Mouse (Mus musculus) liver (tissue): ENCODE data around the gene Aprt.
A peak's percentile ranks its signal among the peaks of the same experiment; 100 is the strongest.

ENCODE experiments used
- DNase-seq: peaks from one replicate; pipeline ENCODE4 v3.0.0-alpha.2; 2020; ENCODE audit warnings: mixed read lengths

Gene Aprt

DNA sequence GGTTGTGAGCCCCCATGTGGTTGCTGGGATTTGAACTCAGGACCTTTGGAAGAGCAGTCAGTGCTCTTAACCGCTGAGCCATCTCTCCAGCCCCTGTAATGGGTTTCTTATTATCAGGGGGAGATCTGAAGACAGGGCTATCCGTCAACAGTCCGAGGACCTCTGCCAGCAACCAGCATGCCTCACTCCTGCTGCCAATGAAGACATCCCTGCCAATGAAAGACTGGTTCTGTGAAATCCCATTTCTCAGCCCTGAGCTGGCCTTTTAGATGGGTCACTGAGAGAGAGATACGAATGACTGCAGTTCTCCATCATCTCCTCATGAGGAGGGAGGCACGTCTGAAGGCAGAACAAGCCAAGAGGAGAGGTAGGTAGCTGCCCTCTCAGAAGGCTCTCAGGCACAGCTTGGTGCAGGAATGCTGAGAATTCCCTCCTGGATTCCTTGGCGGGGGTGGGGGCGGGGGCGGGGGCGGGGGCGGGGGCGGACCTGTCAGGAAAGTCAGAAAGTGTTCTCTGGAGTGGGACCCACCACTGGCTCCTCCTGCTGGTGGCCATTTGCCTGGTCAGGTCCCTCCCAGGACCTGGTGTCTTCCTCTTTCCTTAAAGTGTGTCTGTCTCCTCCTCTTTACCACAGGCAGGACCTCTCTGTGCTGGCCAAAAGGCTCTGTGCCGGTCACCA lies 17.9 kb downstream of the Aprt start:
- DNase-seq: peak; percentile 53

DNA sequence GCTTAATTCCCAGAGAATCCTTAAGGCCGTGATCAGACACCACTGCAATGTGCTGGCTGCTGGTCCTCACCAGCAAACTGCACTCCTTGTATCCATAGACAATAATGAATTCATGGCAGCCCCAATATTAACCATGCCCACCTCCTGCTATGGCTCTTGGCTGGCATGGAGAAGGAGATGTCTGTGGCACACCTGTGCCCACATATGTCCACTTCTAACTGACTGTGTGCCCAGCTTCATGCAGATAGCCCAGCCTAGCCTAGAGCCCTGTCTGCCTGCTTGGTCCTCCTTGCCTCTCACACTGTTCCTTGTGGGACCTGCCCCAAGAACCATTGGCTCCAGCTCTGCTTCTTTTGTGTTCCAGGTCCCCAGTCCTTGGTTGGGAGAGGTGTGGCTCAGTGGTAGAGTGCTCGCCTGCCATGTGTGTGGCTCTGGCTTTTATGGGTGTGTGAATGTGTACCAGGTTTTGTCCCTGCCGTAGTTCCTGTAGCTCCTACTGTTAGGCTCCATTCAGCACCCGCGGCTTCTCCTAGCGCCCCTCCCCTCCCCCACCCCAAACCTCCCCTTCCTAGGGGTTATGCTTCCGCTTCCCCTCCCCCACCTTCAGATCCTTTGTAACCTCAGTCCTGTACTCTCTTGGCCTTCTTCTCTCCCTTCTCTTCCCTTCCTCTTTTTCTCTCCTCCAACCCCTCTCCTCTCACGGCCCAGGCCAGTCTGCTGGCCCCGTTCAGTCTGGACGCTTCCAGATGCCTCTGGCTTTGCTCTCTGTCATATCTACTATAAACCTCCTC lies 19.3 kb downstream of the Aprt start:
- peak; percentile 53 for DNase-seq

DNA sequence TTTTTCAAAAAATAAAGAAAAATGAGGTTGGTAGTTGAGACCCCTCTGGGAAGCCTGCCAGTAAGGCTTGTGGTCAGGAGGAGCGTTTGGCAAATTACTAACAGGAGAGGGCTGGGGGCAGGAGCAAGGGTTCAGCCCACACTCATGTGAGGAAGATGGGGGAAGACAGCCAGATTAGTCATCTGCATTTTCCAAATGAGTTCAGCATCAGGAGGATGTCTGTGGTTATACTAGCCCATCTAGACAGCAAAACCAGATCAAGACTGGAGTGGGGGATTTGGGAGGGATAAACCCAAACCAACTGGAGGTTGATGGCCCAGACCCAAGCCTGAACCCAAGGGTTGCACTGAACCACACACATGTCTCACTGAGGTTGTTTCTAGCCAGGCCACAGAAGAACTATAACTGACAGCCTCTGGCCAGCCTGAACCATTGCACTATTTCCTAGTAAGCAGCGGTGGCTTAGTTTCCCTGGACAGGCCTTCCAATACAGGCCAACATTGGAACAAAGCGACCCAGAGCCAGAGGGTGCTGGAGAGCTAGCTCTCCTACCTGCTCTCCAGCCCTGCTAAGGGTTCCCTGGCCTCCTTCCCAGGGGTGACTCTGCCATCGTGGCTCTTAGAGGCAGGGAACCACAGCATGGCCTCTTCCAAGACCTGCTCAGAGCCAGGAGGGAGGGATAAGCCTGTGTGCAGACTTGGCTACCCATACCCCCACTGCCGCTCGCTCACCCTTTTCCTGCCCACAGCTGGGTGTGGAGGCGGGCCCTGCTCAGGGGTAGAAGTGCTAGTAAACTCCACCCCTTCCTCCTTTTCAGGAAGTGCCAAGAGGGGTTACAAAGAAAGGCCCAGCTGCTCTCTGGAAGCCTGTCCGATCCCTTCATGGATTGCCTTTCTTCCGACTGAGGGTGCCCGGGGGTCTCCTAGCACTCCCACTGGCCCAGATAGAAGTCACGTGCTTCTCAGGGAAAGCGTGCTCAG lies 20.4 kb downstream of the Aprt start:
- peak; percentile 78 for DNase-seq

DNA sequence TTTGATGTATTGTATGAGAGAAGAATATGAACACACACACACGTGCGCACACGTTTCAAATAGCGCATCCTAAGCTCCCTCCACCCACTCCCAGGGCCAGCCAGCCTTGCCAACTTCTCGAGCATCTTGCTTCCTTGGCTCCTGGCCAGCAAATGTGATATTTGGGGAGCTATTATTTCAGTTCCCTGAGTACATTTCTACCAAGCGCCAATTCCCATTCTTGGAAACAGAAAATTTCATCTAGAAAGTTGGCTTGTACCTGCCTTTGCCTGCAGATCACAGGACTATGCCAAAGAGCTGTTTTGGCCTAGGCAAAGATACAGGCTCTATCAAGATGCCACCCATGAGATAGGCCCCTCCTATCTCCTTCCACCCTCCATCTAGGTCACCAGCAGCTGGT lies 21.9 kb downstream of the Aprt start:
- DNase-seq: no peak

DNA sequence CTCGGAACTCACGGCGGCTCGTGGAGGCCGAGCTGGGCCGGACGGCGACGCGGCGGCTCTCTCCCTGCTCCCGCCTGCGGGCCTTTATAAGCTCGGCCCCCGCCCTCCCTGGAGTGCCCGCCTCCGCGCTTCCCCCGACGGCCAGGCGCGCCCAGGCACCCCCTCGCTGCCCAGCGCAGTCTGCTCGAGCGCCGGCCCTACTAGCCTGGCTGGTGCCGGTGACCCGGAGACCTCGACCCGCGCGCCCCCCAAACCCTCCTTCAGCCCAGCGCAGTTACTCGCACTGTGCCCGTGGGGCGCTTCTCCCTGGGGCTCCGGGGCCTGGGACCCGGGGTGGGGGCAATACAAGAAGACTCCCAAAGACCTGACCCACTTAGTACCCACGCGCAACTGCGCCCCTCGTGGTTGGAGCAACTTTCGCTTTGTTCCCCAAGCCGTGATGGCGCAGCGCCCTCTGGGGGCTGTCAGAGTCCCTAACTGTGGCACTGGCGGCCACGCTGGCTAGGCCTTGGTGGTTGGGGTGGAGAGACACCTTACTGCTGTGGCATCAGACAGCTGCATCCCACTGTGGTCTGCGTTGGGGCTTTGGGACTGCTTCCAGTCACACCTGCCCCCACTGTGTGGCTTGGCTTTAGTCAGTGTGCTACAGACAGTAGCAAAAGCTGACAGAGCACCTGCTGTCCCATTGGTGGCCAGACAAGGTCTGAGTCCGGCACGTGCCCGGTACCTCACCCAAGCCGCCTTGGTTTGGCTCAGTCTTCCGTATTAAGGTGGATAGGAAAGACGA lies 25.3 kb downstream of the Aprt start, which contains the start of gene Piezo1:
Gene Piezo1 (minus strand): TSS at position 65 of the 787 bp plus-strand sequence.
- peak; percentile 93 for DNase-seq

DNA sequence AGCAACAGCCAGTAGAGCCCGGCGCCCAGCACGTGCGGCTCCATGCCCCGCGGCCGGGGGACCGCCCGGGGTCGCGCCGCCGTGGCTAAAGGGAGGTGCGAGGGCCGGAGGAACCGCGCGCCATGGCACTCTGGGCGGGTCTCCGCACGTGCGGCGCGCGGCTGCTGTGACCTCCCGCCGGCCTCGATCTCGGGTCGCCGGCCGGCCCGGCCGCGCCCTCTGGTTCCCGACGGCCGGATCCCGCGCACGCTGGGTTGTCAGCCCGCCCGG lies 25.8 kb downstream of the Aprt start:
- no peak for DNase-seq

DNA sequence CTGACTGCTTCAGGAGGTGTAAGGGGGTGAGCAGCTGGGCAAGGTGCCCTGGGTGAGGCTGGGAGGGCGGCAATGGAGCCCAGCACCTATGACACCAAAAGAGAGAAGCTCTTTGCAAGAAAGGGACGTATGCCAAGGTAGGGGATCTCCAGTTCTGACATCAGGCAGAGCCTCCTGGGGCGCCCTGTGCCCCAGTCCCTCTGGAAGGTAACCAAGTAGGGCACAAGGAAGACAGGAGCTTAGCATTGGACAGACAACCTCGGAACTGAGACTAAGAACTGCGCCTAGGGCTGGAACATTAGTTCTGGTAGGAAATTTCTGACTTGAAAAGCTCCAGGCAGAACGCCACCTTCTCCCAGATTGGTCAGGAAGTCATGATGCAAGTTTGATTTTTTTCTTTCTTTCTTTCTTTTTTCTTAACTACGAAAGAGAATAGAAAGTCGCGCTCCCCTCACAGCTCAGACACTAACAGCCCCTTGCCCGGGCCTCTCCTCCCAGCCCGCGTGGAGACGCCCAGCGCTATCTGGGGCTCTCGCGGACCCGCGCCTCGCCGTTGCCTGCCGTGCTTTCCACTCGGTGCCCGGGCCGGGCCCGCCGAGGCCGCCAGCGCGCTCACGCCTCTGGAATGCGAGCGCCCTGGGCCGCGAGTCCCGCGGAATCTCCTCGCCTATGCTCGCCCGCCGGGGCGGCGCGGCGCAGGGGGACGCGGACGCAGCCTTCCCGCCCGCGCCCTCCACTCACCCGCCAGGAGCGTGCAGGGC lies 26.3 kb downstream of the Aprt start:
- DNase-seq: peak; percentile 84

DNA sequence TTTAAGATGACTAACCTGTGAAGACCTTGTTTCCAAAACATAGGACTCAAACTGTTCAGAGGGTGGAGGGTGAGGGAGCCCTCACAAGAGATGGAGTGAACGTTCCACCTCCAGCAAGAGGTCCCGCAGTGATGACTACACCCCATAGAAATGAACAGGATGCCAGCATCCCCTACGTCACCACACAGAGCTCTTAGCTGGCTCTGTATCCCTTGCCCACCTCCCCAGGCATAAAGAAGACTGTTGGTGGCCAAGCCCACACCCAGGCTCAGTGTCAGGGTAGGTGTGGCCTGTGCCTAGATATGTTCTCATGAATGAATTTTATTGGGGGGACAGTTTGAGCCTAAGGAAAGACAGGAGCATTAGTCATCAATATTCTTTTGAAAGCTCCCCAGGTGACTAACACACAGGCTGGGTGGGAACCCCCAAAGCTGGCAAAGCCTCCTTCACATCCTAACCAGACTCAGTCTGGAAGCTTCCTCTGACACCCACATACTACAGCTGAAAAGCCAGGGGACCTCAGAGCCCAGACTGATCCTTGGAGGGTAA lies 27.7 kb downstream of the Aprt start:
- DNase-seq: peak; percentile 68

DNA sequence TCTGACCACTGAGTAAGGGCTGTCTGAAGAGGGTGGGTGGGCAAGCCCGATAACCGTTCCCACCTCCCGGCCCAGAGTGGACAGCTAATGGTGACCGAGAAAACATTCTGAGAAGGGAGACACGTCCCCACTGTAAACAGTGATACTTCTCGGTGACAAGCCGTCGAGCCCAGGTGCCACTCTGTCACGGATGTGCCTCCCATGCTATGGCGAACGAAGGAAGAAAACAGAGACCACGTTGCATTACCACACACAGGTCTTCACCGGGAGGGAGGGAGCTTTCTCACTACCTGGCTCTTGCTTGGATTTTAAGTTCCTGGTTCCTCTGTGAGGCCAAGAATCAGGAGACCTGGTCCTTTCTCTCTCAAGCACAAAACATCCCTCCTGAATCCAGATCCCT lies 28.4 kb downstream of the Aprt start:
- no peak for DNase-seq

DNA sequence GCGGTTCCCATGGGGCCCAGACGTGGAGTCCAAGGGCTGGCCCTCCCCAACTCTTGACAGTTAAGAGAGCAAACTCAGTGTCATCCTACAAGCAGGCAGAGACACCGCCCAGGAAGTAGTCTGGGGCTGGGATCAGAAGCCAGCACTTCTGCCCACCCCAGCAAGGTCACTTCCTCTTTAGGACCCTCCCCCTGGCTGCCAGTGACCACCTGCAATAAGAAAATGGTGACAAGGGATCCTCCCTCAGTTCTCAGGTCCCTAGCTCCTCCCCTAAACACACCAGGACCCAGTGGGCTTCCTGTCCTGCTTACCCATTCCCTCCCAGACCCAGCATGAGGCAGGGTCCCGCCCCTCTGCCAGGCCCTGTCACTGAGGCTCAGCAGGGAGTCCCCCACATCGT lies 28.9 kb downstream of the Aprt start:
- DNase-seq: peak; percentile 89

DNA sequence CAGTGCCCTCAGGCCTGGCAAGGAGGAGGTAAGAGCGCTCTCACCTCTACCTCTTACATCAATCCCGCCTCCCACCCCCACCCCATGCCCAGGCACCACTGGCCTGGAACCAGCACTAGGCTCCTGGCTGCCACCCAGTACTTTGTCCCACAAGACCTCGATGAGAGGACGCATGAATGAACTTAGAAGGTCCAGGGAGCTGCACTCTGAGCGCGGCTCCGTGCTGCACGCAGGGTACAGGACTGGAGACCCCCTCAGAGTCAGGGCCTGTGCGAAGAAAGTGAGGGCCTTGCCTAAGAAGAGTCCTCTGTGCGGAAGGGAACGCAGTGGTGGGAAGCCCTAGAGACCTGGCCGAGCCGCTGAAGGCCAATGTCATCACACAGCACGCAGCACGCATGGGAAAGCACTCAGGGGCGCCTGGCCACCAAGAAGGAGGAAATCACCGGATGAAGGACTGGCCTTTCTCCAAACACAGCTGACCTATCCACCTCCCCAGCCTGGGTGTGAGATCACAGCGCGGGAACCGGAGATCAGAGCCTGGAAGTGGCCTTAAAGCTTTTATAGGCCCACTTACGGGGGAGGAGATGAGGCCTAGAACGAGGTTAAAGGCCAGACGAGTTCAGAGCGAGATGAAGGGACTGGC lies 29.8 kb downstream of the Aprt start:
- DNase-seq: peak; percentile 45

DNA sequence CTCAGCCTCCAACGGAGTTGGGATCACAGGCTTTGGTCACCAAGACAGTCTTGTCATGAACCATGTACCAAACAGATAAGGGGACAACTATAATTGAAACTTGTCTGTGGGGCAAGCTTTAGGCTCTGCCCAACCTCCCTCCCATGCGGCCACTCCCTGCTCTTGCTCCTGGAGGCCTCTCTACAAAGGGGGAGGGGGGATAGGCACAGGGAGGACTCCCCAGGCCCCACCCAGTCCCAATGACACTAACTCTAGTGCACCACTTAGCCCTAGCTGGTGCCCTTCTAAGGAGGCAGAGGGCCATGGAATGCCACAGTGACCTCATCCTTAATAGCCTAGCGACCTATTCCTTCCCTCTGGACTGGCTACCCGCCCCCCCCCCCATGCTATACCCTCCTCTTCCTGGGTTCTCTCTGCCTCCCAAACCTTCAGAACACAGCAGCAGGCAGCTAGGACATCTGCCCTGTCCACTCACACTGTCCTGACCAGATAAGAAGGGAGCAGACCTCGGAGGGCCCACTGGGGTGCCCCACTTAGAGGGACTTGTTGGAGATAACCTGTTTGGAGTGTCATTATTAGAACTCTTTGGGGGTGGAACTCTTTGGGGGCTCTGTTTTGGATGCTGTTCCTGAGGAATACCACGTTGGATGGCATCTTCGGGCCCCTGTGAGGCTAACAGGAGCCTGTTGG lies 30.5 kb downstream of the Aprt start:
- DNase-seq: peak; percentile 91

DNA sequence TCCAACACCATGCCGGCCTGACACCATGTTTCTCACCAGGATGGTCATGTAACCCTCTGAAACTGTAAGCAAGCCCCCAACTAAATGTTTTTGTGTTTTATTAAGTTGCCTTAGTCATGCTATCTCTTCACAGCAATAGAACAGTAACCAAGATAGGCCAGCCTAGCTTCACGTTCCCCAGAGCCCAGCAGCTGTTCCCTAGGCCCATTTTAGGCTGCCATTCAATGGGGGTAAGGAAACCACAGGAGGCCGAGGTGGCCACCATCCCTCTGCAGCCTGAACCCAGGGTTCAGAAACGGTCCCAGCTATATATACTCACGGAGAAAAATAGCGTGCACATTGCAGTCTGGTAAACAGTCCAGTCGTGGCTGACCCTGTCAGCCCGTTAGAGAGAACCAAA lies 32.6 kb downstream of the Aprt start:
- no peak for DNase-seq

DNA sequence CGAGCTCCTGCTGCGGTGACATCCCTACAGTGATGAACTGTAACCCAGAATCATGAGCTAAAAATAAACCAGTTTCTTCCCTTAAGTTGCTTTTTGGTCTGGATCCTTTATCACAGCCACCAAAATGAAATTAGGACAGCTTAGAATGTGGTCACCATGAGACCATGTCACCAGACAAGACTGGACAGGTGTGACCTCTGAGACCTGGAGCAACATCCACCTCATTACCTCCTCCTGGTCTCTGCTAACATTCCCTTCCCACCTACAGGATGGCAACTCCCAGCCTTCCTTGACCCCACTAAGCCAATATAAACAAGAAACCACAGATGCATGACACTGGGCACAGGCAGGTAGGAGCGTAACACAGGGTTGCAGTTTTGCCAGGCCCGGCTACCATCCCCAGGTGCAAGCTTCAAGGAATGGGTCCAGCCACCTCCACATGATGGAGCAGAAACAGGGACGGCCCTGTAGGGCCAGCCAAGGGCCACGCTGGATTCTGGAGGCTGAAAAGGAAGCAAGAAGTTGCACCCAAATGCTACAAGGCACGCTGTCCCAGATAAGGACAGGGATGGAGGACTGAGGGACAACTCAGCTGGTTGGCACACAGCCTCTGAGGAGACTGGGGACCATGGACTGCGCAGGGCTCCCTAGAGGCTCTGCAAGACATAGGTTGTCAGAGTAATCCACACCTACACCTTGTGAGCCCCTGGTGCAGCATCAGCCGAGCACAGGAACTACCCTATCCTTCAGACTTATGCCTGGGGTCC lies 38.2 kb downstream of the Aprt start:
- DNase-seq: peak; percentile 58

DNA sequence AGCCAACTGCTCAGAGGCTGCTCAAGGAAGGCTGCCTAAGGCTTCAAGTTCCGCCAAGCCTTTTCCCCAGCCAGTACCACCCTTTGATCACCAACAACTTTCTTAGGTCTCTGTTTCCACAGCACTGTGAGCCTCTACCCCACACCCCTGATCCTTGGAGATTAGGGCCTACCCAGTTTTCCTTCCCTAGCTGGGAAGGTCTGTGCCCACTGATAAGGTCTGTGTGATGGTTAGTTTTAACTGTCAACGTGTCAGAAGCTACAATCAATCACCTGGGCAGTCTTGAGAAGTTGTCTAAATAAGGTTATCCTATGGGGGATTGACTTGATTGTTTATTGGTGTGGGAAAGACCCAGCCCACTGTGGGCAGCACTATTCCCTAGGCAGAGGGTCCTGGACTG lies 38.9 kb downstream of the Aprt start:
- peak; percentile 82 for DNase-seq

DNA sequence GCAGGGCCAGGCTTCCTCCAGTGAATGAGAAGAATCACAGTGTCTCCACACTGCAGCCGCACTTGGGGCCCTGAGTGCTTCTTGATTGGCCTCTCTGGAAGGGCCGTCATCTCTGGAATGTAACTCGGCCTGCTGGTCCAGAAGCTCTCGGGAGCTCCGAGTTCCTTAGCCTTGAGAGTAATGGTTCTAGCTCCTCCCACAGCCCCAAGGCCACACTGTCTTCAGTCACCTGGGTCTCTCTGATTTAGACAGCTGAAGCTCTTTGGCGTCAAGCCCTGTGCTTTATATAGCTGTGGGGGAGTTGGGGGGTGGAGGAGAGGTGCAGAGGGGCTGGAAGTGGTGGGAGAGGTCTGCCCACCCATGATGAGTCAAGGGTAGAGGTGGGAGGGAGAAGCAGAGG lies 39.7 kb downstream of the Aprt start:
- peak; percentile 58 for DNase-seq

DNA sequence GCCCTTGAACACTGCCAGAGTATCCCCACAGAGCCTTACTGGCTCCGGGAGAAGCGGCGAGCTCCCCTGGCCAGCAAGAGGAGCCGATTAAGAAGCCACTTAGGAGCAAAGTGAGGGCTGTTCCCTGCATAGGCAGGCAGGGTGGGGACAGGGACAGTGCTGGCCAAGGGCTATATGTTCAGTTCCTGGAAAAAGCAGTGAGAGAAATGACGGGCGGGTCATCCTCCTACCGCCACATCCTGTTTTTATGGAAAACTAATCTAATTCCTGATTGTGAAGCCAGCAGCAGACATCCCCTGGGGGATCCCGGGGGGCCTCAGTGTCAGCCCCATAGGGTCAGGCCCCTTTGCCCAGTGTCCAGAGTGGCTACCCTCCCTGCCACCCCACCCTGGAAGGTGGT lies 45.4 kb downstream of the Aprt start:
- no peak for DNase-seq

DNA sequence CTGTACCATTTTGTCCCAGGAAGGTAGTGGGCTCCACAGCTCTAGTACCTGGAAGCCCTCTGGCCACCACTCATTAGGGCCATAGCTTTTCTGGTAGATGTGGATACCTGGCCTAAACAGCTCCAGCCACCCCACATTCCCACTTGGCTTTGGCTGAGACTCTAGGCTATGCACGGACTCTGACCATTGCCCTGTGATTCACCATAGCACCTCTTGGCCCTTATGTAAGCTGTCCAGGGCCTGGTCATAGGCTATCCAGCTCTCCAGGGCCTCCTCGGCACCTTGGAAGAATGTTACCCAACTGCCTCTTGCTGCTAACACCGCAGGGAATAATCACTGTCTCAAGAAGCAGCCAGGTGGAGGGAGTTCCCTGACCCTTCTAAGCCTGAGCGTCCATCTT lies 47.5 kb downstream of the Aprt start:
- no peak for DNase-seq

DNA sequence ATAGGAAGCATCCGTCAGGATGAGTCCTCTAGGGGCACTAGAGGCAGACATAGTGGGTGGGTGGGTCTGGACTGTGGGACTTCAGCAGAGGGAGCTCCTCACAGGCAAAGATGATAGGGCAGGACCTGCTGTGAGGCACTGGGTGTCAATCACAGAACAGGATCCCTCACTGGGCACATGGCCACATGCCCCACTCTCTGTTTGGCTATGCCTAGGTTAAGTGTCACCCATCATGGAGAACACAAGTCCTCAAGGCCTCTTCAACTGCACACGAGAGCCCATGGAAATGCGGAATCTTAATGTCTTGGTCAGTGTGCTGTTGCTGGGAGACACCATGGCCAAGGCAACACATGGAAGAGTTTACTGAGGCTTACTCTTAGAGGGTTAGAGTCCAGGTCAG lies 48.8 kb downstream of the Aprt start:
- DNase-seq: no peak
